Mouse (Mus musculus) urinary bladder, postnatal 25 days (tissue): ENCODE measurements around the gene Htt.
A peak's percentile ranks its signal among the peaks of the same experiment; 100 is the strongest.
"Not testable (repeated sequence)": the region's sequence is repeated elsewhere in the genome, so short reads cannot be mapped to it uniquely, and the experiment has no call there.

Experiments used
- DNase-seq: peaks from one replicate; pipeline ENCODE4 v3.0.0; 2022; ENCODE audit warnings: low spot score

Htt gene

GRCm38 (mm10) chr5:34761509-34761908 lies at the start of gene Htt:
TSS of gene Htt (plus strand) at chr5:34761740.
- DNase-seq, result peak; percentile 93

GRCm38 (mm10) chr5:34714371-34714770 lies 47.2 kb upstream of the Htt start:
- DNase-seq, result not testable (repeated sequence)

- DNase-seq, result no peak
These were observed 46.7 kb upstream of the Htt start for GRCm38 (mm10) chr5:34714816-34715215.

GRCm38 (mm10) chr5:34729141-34729540 lies 32.4 kb upstream of the Htt start:
- DNase-seq, result no peak

GRCm38 (mm10) chr5:34730255-34730654 lies 31.3 kb upstream of the Htt start:
- no peak for DNase-seq

GRCm38 (mm10) chr5:34751477-34751876 lies 10.1 kb upstream of the Htt start:
- no peak for DNase-seq

- no peak for DNase-seq
These were observed 2.8 kb upstream of the Htt start for GRCm38 (mm10) chr5:34758762-34759161.

- no peak for DNase-seq
These were observed 561 bp upstream of the Htt start for GRCm38 (mm10) chr5:34760850-34761508.

- peak; percentile 26 for DNase-seq
These were observed 533 bp downstream of the Htt start for GRCm38 (mm10) chr5:34761934-34762611.

GRCm38 (mm10) chr5:34771818-34772217 lies 10.3 kb downstream of the Htt start:
- DNase-seq, result no peak

- DNase-seq, result no peak
These were observed 11.2 kb downstream of the Htt start for GRCm38 (mm10) chr5:34772696-34773245.

- no peak for DNase-seq
These were observed 11.9 kb downstream of the Htt start for GRCm38 (mm10) chr5:34773392-34773791.

- no peak for DNase-seq
These were observed 23.5 kb downstream of the Htt start for GRCm38 (mm10) chr5:34785027-34785426.

- DNase-seq, result no peak
These were observed 29.6 kb downstream of the Htt start for GRCm38 (mm10) chr5:34791141-34791540.

GRCm38 (mm10) chr5:34800292-34800953 lies 38.9 kb downstream of the Htt start:
- DNase-seq, result no peak

GRCm38 (mm10) chr5:34806038-34806437 lies 44.5 kb downstream of the Htt start:
- DNase-seq, result no peak

GRCm38 (mm10) chr5:34822431-34823149 lies 61.0 kb downstream of the Htt start:
- DNase-seq, result no peak

- DNase-seq, result no peak
These were observed 92.5 kb downstream of the Htt start for GRCm38 (mm10) chr5:34854079-34854478.

GRCm38 (mm10) chr5:34865367-34865766 lies 103.8 kb downstream of the Htt start:
- DNase-seq, result no peak

- not testable (repeated sequence) for DNase-seq
These were observed 118.8 kb downstream of the Htt start for GRCm38 (mm10) chr5:34880307-34880706.

GRCm38 (mm10) chr5:34881023-34881422 lies 119.5 kb downstream of the Htt start:
- no peak for DNase-seq

GRCm38 (mm10) chr5:34885250-34885649 lies 123.7 kb downstream of the Htt start:
- no peak for DNase-seq
